Mouse (Mus musculus) urinary bladder, postnatal 10 days (tissue): Measurements from ENCODE around the gene Stag3.

Experiments used
- DNase-seq: peaks from one replicate; pipeline ENCODE4 v3.0.0; 2022; ENCODE audit warnings: low spot score

The Stag3 gene

GRCm38 (mm10) chr5:138268980-138269379 lies 11.1 kb upstream of the Stag3 start:
- DNase-seq = no peak

GRCm38 (mm10) chr5:138271232-138271631 lies 8.8 kb upstream of the Stag3 start:
- no peak for DNase-seq

- DNase-seq = no peak
Observed at GRCm38 (mm10) chr5:138272409-138272923, 7.6 kb upstream of the Stag3 start, which contains the start of gene Gal3st4. Gene Gal3st4 (minus strand): TSS chr5:138272840.

GRCm38 (mm10) chr5:138274186-138274585 lies 5.9 kb upstream of the Stag3 start:
- DNase-seq = no peak

GRCm38 (mm10) chr5:138275216-138276050 lies 4.6 kb upstream of the Stag3 start:
- no peak for DNase-seq

GRCm38 (mm10) chr5:138277994-138278393 lies 2.0 kb upstream of the Stag3 start:
- no peak for DNase-seq

- DNase-seq = no peak
Observed at GRCm38 (mm10) chr5:138280425-138280768, 357 bp downstream of the Stag3 start.

GRCm38 (mm10) chr5:138280829-138281228 lies 789 bp downstream of the Stag3 start:
- no peak for DNase-seq

GRCm38 (mm10) chr5:138281798-138282197 lies 1.8 kb downstream of the Stag3 start:
- DNase-seq = no peak

- no peak for DNase-seq
Observed at GRCm38 (mm10) chr5:138283540-138283939, 3.5 kb downstream of the Stag3 start.

GRCm38 (mm10) chr5:138287861-138288260 lies 7.8 kb downstream of the Stag3 start:
- DNase-seq = no peak

- DNase-seq = no peak
Observed at GRCm38 (mm10) chr5:138291638-138292037, 11.6 kb downstream of the Stag3 start.

GRCm38 (mm10) chr5:138294158-138294557 lies 14.1 kb downstream of the Stag3 start:
- DNase-seq = no peak

- DNase-seq = no peak
Observed at GRCm38 (mm10) chr5:138299613-138300012, 19.6 kb downstream of the Stag3 start.

- DNase-seq = no peak
Observed at GRCm38 (mm10) chr5:138312795-138313194, 32.8 kb downstream of the Stag3 start.

- no peak for DNase-seq
Observed at GRCm38 (mm10) chr5:138341661-138342060, 61.6 kb downstream of the Stag3 start, which contains the start of gene Pvrig. Gene Pvrig (plus strand): TSS chr5:138341961.

GRCm38 (mm10) chr5:138343216-138343615 lies 63.2 kb downstream of the Stag3 start:
- no peak for DNase-seq
